Mouse (Mus musculus): ENCODE data around the gene Kif2a. TPM values are rescaled to one million over a fixed set of nuclear protein-coding genes. Genes with fewer than 3 reads are reported as not detected.

The Kif2a gene
- total RNA-seq, 2 experiments from 2014 or later: 88.8 to 107 TPM

DNA sequence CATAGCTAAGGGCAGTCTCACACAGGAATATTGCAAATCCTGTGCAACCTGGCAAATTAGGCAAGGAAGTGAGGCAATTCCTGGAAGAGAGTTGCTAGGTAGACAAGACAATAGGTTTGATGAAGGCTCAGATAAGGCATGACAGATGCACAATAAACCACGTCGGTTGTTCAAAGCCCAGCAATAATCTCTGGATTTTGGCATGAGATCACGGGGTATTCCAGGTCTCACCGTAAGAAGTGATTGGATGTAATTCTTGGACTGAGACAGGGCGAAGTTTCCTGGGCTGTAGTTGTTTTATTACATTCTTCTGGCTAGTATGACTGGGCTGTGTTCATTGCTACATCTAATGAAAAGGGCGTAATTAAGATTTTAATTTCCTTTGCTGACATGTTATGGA lies 20.6 kb upstream of the Kif2a start:
- no peak for DNase-seq (ENCODE audit: extremely low spot score in 1 of 2, low spot score in 2 of 2)
- Histone ChIP-seq H3K4me3 (no peak overlapping the region), H3K27ac (no peak overlapping the region)
- intact Hi-C loops (cut with DNase I): no loop called here
- TF ChIP-seq CTCF (IDR thresholded peaks at IDR 0.05): no peak

DNA sequence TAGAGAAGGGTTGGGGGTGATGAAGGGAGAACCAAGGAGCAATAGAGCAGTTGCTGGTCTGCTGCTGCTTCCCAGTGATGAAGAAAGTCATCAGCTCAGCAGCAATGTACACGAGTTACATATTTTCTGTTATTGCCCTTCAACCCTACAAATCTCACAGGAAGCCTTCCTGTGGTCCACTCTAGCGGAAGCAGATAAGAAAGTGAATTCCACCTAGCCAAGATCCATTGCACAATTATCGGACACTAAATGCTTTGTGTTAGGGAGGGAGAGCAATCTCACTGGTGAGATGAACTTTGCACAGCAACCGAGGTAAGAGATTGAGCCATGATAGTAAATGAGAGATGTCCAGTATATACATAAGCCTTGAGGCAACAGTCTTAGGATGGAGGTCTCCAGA lies 17.6 kb upstream of the Kif2a start:
- intact Hi-C loops (cut with DNase I): no loop called here
- no peak overlapping the region for H3K4me3 ChIP-seq
- DNase-seq (ENCODE audit: extremely low spot score in 1 of 2, low spot score in 2 of 2): no peak
- no peak overlapping the region for H3K27ac ChIP-seq
- no peak for TF ChIP-seq CTCF (IDR thresholded peaks at IDR 0.05)

DNA sequence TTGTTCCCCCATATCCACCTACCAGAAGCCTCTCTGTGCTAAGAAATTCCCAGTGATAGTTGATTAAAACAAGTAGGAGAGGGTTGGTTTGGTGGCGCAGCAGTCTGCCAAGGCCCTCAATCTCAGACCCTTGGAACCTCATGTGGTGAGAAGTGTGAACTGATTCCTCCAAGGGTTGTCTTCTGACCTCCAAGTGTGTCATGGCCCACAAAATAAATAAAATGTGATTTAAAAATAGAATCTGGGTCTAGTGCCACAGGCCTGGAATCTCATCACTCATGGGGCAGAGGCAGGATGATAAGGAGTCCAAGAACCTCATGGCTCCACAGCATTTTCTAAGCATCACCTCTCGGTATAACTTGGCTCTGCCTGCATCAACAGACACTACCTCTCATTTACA lies 16.4 kb upstream of the Kif2a start:
- Histone ChIP-seq H3K4me3 (no peak overlapping the region), H3K27ac (no peak overlapping the region)
- intact Hi-C loops (cut with DNase I): no loop called here
- TF ChIP-seq CTCF (IDR thresholded peaks at IDR 0.05): no peak
- no peak for DNase-seq (ENCODE audit: extremely low spot score in 1 of 2, low spot score in 2 of 2)

DNA sequence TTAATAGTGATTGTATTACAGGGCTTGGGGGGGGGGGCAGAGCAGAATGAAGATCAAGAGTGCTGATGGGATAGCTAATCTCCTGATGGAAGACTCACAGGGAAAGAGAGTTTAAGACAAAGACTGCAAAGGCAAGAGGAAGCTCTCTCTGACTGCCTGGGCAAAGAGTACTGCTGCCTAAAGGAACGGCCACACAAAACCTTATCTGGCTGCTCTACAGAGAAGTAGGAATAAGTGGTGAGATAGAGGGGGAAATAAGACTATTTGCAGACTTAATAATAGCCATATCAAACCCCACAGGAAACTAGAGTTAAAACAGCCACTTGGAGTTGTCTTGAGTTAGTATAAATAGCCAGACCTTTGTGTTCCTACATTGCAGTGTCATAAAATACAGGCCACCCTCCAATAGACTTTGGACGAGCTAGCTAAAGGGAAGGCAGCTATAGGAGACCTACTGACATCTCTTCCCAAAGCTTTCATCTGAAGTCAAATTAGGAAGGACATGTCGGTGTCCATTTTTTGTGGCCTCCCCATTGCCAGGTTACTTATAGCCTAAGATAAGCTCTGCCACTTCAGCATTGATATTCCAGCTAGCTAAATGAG lies 13.7 kb upstream of the Kif2a start:
- TF ChIP-seq CTCF (IDR thresholded peaks at IDR 0.05): no peak
- no peak overlapping the region for H3K27ac ChIP-seq
- no peak overlapping the region for H3K4me3 ChIP-seq
- DNase-seq (ENCODE audit: extremely low spot score in 1 of 2, low spot score in 2 of 2): no peak
- intact Hi-C loops (cut with DNase I): no loop called here

DNA sequence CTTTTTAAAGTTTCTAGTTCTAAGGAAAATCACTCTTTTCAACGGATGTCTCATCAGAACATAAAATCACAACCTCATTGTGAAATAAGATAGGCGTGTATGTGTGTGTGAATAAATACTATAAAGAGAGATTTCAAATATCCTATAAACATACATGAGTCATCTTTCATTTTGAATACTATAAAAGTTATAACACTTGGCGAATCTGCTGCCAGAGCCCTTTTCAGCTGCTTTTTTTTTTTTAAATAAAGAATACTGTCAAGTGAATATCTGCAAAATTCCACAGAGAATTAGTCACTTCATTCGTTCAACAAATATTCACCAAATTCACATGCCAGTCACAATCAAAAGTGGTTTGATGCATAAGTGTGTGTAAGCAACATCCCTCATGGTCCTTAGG lies 13.2 kb upstream of the Kif2a start:
- DNase-seq (ENCODE audit: extremely low spot score in 1 of 2, low spot score in 2 of 2): no peak
- intact Hi-C loops (cut with DNase I): no loop called here
- Histone ChIP-seq H3K4me3 (no peak overlapping the region), H3K27ac (no peak overlapping the region)
- no peak for TF ChIP-seq CTCF (IDR thresholded peaks at IDR 0.05)

DNA sequence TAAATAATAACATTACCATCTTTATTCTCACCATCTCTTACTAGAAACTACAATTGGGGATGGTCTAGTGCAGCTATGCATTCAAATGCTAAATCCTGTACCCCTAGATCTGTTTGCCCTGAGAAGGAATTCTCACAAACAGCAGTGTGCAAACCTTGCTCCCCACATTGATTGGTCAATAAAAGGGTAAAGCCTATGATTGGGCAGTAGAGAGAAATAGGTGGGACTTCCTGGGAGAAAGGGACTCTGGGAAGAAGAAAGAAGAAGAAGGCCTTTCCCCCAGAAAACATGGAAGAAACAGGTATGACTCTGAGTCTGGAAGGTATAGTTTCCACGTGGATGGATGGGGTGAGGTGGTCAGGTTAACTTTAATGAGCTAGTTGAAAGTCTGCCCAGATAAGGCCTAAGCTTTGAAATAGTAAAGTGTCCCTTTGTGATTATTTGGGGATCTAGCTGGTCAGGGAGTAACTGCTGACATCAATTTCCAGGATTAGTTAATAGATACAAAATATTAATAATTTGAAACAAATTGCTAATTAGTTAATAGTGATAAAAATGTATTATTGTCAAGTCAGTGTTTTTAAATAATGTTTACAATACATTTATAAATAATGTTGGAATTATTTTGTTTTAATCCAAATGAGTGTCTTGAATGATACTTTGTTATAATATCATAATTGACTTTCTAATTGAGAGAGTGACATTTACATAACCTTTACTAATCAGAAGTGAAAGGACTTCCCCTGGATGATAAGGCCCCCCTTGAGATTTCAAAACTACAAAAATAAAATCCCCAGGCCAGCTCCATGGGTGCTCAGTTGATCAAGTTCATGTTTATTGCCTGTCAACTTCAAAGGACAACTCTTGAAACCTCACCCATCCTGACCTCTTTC lies 12.3 kb upstream of the Kif2a start:
- no peak for TF ChIP-seq CTCF (IDR thresholded peaks at IDR 0.05)
- intact Hi-C loops (cut with DNase I): no loop called here
- DNase-seq (ENCODE audit: extremely low spot score in 1 of 2, low spot score in 2 of 2): no peak
- Histone ChIP-seq H3K4me3 (no peak overlapping the region), H3K27ac (no peak overlapping the region)

DNA sequence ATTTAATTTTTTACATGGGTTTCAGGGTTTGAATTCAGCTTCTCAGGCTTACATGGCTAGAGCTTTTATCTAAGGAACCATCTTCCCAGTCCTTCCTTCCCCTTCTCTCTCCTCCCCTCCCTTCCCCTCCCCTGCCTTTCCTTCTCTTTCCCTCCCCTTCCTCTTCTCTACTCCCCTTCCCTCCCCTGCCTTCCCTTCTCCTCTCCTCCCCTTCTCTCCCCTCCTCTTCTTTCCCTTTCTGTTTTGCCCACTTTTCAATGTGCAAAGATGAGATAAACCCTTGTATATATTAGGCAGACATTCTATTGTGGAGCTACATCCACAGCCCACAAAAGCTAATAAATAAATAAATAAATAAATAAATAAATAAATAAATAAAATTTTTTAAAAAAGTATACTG lies 9.3 kb upstream of the Kif2a start:
- no peak for DNase-seq (ENCODE audit: extremely low spot score in 1 of 2, low spot score in 2 of 2)
- intact Hi-C loops (cut with DNase I): no loop called here
- Histone ChIP-seq H3K27ac (no peak overlapping the region), H3K4me3 (no peak overlapping the region)
- no peak for TF ChIP-seq CTCF (IDR thresholded peaks at IDR 0.05)

DNA sequence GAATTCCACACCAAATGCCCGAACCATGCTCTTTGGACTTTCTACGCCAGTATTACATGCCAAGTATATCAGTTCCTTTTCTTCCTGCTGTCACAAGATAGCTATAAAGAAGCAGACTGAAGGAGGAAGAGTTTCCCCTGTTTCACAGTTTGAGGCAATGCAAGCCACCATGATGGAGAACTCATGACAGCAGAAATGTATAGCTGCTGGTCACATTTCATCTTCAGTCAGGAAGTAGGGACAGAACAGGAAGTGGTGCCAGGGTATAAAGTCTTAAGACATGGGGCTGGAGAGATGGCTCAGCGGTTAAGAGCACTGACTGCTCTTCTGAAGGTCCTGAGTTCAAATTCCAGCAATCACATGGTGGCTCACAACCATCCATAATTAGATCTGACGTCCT lies 5.3 kb upstream of the Kif2a start:
- intact Hi-C loops (cut with DNase I): no loop called here

DNA sequence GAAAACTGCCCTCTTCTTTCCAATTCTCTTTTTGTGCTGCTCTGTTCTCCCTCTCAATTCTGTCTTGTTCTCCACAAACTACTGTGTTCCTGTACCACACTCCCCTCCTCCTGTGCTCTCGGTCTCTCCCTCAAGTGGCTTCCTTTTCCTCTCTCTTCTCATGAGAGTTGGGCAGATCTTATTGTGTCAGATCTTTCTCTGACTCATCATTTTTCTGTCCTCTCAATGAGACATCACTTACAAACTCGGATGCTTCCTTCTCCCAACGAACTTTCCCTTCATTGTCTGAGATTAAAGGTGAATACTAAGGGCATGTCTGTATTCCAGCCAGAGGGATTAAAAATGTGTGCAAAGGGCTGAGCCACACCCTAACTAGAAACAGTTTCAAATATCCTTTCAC lies 3.7 kb upstream of the Kif2a start:
- intact Hi-C loops (cut with DNase I): no loop called here

More for the DNA sequence above, 5.3 kb upstream of the Kif2a start:
- Histone ChIP-seq H3K27ac (no peak overlapping the region), H3K4me3 (no peak overlapping the region)
- no peak for DNase-seq (ENCODE audit: extremely low spot score in 1 of 2, low spot score in 2 of 2)
- no peak for TF ChIP-seq CTCF (IDR thresholded peaks at IDR 0.05)

DNA sequence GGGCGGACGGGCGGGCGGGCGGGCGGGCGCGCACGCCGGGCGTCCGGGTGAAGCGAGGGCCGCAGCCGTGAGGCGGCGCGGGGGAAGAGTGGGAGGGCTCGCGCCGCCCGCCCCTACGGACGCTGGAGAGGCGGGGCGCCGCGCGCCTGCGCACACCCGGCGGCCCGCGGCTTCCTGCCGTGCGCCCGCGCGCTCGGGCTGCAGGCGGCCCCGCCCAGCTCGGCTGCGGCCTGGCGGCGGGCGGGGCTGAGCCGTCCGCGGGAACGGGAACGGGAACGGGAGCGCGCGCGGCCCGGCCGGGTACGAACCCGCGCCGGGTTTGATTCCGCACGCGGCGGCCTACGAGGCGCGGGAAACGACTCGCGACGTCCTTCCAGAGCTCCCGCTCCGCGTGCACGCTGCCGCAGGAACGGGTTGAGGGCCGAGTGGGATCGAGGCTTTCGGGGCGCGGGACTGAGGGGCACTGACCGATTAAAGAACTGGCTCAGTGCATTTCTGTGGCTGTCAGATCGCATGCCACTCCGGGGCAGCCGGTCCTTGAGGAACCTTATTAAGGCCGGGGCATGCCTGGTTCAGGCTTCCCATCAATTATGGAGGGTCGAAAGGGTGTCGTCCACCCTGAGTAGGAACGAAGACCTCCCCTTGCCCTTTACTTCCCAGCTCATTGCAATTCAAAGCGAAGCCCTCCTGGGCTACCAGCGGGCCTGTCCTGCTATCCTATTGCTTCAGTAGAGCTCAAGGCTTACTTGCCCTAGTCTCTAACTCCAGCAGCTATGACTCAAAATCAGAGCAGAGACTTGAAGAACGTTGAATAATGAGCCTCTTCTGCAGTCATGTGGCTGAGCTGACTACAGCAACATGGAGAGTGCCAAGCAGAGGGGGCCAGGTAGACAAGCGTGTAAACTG lies 593 bp upstream of the Kif2a start:
- no peak for TF ChIP-seq CTCF (IDR thresholded peaks at IDR 0.05)
- DNase-seq (ENCODE audit: extremely low spot score in 1 of 2, low spot score in 2 of 2): peak; percentile 74 to 86
- intact Hi-C loops (cut with DNase I): loop anchor here (2.0 to 5.0 kb wide), 3 partner anchors 50 to 78 kb away; partner anchors contain the start of gene Dimt1
- Histone ChIP-seq H3K27ac (peak overlapping the region; percentile 93), H3K4me3 (peak overlapping the region; percentile 75)

More for the DNA sequence above, 3.7 kb upstream of the Kif2a start:
- Histone ChIP-seq H3K27ac (no peak overlapping the region), H3K4me3 (no peak overlapping the region)
- no peak for TF ChIP-seq CTCF (IDR thresholded peaks at IDR 0.05)
- DNase-seq (ENCODE audit: extremely low spot score in 1 of 2, low spot score in 2 of 2): no peak

DNA sequence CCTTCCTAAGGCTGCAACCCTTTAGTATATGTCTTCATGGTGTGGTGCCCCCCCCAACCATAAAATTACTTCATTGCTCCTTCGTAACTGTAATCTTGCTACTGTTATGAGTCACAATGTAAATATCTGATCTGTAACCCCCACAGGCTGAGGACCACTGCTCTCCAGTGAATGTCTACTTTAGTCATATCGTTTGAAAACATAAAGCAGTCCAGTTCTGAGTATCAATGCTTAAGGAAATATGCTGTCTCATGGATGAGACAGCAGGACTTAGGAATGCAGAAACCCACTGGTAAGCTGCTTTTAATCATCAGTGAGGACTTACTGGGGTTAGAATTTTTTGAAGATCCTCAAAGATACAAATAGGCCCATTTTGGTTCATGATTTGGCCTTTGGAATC lies 2.5 kb downstream of the Kif2a start:
- intact Hi-C loops (cut with DNase I): no loop called here
- no peak overlapping the region for H3K4me3 ChIP-seq
- DNase-seq (ENCODE audit: extremely low spot score in 1 of 2, low spot score in 2 of 2): no peak
- TF ChIP-seq CTCF (IDR thresholded peaks at IDR 0.05): no peak
- H3K27ac ChIP-seq: no peak overlapping the region

DNA sequence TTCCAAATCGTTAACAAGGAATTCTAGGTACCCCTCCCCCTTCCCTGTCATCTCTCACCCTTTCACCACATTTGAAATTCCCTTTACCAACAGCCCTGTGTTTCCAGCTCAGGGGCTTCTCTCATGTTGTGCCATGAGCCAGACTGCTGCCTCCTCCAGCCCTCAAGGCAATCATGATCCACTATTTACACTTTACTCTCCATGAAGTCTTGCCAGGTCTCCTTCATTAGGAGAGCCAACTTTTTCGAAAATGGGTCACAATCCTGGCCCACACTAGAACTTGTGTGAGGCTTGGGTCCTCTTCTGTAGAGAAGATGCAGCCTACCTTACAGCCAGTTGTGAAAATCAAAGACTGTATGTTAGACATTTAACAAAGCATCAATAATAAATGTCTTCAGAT lies 8.0 kb downstream of the Kif2a start:
- Histone ChIP-seq H3K4me3 (no peak overlapping the region), H3K27ac (no peak overlapping the region)
- no peak for TF ChIP-seq CTCF (IDR thresholded peaks at IDR 0.05)
- no peak for DNase-seq (ENCODE audit: extremely low spot score in 1 of 2, low spot score in 2 of 2)
- intact Hi-C loops (cut with DNase I): no loop called here

Data from left cerebral cortex, adult 2 months (tissue).